Mouse (Mus musculus) T-helper 17 cell (primary cell): ENCODE results near the gene Bmp3.

Source experiments
- in situ Hi-C, 2 experiments: fragments of 300-600 bp; cut with MboI, MseI; formaldehyde crosslinking; loops; 1 replicate in 1 of 2; 2 replicates in 1 of 2; pipeline ENCODE4 v1.15.1; 2025; ENCODE audit warnings: high pct_unique_total_duplicates in 2 of 2

Gene Bmp3

GRCm38 (mm10) chr5:98900926-98901325 lies 46.7 kb downstream of the Bmp3 start:
- in situ Hi-C loops: no loop called here

GRCm38 (mm10) chr5:98902339-98902738 lies 48.1 kb downstream of the Bmp3 start:
- in situ Hi-C loops: no loop called here

DNA sequence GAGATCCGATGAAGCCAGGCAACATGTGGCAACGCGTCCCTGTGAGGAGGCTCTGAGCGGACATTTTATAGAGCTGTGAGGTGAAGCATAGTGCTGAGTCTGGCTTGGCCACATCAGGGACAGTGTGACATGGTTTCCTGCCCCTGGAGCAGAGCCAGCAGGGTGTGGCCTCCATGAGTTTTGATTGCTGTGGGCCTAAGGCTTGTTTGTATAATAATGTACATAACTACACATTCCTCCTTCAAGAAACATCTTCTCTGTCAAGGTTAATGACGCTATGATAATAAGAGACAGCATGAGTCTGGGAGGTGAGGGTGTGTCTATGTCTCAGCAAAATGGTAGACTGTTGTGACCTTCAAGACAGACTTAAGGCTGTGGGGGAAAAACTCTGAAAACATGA lies 64.5 kb downstream of the Bmp3 start:
- in situ Hi-C loops: no loop called here

DNA sequence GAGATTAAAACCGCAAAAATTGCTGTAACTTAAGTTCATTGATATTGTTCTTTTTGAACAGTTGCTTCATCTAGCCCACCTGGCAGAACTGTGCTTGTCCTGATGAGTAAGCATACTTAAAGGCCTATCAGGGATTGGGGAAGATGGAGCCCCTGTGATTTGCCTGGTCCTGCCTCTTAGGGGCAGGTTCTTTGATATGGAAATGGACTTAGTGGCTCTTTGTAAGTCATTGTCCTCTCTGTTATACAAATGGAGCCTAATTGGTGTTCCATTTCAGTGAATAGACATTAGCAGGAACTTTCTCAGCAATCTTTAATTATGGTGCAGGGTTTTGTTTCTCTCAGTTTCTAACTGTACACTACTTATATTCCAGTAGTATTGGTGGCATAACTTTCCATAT lies 67.4 kb downstream of the Bmp3 start:
- in situ Hi-C loops: no loop called here

- in situ Hi-C loops: no loop called here
Observed at GRCm38 (mm10) chr5:98922921-98923320, 68.7 kb downstream of the Bmp3 start.
